Mouse (Mus musculus) liver, adult 2 months (tissue): ENCODE data around the gene Lgalsl. TPM values are rescaled to one million over a fixed set of nuclear protein-coding genes. Genes with fewer than 3 reads are reported as not detected.

Experiments
- DNase-seq: peaks from one replicate; pipeline ENCODE4 v3.0.0-alpha.2; 2011; ENCODE audit warnings: low read depth, low spot score; ENCODE audit errors: extremely low read depth
- H3K27ac ChIP-seq: fragments of 200-500 bp; replicated peaks from 2 replicates; pipeline ENCODE4 v1.5.1; 2012; ENCODE audit warnings: low read depth, mild to moderate bottlenecking, control low read depth, inconsistent platforms, low read length; ENCODE audit not compliant: insufficient read depth
- H3K27me3 ChIP-seq: fragments of 200-500 bp; 2 replicates; pipeline ENCODE4 v1.6.1; 2012; ENCODE audit warnings: mild to moderate bottlenecking, moderate library complexity, low read length, inconsistent platforms; ENCODE audit not compliant: control insufficient read depth, insufficient read depth
- H3K36me3 ChIP-seq: fragments of 200-500 bp; 2 replicates; pipeline ENCODE4 v1.6.1; 2012; ENCODE audit warnings: low read length, inconsistent platforms; ENCODE audit not compliant: control insufficient read depth, insufficient read depth
- H3K4me1 ChIP-seq: fragments of 200-500 bp; 2 replicates; pipeline ENCODE4 v1.6.1; 2011; ENCODE audit warnings: low read length; ENCODE audit not compliant: control insufficient read depth, insufficient read depth
- H3K4me3 ChIP-seq: fragments of 200-500 bp; 2 replicates; pipeline ENCODE4 v1.5.1; 2011; ENCODE audit warnings: low read depth, mild to moderate bottlenecking, control low read depth, low read length, moderate library complexity; ENCODE audit not compliant: insufficient read depth
- H3K79me2 ChIP-seq: fragments of 200-500 bp; 2 replicates; pipeline ENCODE4 v1.6.1; 2012; ENCODE audit warnings: inconsistent platforms, mild to moderate bottlenecking, low read length, moderate library complexity; ENCODE audit not compliant: control insufficient read depth, insufficient read depth
- H3K9ac ChIP-seq: fragments of 200-500 bp; 2 replicates; pipeline ENCODE4 v1.6.1; 2012; ENCODE audit warnings: low read depth, mild to moderate bottlenecking, control low read depth, inconsistent platforms, low read length
- CTCF ChIP-seq: fragments of 200-500 bp; IDR thresholded peaks from 2 replicates; pipeline ENCODE4 v1.5.1; 2011; ENCODE audit warnings: low read depth, low read length, control low read depth
- POLR2A ChIP-seq: fragments of 200-500 bp; IDR thresholded peaks from 2 replicates; pipeline ENCODE4 v1.6.1; 2011; ENCODE audit warnings: low read length, control low read depth; ENCODE audit not compliant: insufficient read depth; ENCODE audit errors: extremely low read depth
- polyA plus RNA-seq: library from polyadenylated mRNA; depleted of rRNA; stranded (reverse); fragments of >200 nt; gene quantifications from 2 replicates; pipeline ENCODE4 v1.2.3, GENCODE M21; 2012; rRNA removed
- total RNA-seq: library from RNA; depleted of rRNA; stranded (reverse); fragments of >200 nt; gene quantifications from 2 replicates; pipeline ENCODE4 v1.2.3, GENCODE M21; 2014; rRNA removed

Lgalsl gene
- total and polyA plus RNA-seq, 2 experiments, result 4.5 to 4.9 TPM

DNA sequence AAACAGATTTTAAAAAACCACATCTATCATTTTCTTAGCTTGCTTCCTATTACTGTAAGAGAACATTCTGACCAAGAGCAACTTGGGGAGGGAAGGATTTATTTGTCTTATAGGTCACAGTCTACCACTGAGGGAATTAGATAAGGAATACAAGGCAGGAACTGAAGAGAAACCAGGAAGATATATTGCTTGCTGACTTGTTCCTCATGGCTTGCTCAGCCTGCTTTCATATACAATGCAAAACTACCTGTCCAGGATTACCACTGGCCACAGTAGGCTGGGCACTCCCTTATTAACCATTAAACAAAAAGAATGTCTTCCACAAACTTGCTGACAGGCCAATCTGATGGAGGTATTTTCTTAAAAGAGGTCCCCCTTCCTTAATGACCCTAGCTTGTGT lies 54.2 kb downstream of the Lgalsl start:
- H3K36me3 ChIP-seq, result no peaks in the 10 kb centered on the region
- no peak for DNase-seq
- H3K4me3 ChIP-seq, result no peak overlapping the region
- no peaks in the 10 kb centered on the region for H3K27me3 ChIP-seq
- no peaks in the 10 kb centered on the region; the same call in 1 of the 2 replicates for H3K4me1 ChIP-seq
- H3K9ac ChIP-seq, result no peak overlapping the region
- H3K27ac ChIP-seq, result no peak overlapping the region
- H3K79me2 ChIP-seq, result no peaks in the 10 kb centered on the region
- TF ChIP-seq POLR2A, result no peak
- TF ChIP-seq CTCF, result no peak

Other genes with a start within 250 kb of the Lgalsl start
- gene Aftph, start 89.5 kb downstream of the Lgalsl start, total RNA-seq, result 30.3 and 33.5 TPM in 2 replicates
- gene Aftph, start 89.5 kb downstream of the Lgalsl start, polyA plus RNA-seq, result 16.9 and 24.6 TPM in 2 replicates